Mouse (Mus musculus): ENCODE measurements around the gene Pten. TPM values are rescaled to one million over a fixed set of nuclear protein-coding genes. Genes with fewer than 3 reads are reported as not detected.
A peak's percentile ranks its signal among the peaks of the same experiment; 100 is the strongest.
"Not testable (repeated sequence)": the region's sequence is repeated elsewhere in the genome, so short reads cannot be mapped to it uniquely, and the experiment has no call there.

Pten gene
- total RNA-seq, 2 experiments from 2014 or later = 141 to 154 TPM

DNA sequence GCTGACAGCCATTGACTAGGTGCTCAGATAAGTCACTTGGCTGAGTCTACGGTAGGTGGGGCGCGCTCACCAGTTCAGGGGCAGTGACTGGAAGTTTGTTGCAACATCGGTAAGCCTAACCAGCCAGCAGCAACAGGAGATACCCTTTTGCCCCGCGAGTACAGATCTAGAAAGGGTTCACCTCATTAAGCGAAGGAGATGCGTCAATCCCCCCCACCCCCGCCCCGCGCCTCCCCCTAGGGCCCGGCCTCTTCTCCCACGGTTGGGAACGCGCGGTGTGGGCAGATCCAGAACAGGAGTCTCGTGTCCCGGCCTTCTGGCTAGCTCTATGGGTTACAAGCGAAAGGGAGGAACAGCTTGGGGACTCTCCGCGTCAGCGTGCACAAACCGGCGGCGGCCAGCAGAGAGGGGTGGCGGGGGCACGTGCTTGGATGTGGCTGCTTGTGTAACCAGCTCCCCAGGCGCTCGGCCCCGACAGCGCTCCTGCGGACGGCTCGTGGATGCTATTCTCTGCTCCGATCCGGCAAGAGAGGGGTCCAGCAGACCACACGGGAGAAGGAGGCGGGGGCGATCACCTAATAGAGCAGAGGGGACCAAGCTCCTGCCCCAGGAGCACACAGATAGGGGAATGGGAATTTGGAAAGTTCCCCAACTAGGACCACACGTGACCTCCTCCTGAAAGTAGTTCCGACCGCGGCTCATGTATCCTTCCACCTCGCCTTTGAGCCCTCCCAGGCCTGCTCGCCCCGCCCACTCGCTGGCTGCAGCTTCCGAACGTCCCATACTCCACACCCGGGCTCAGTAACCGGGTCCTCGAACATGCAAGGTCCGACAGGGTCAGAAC is 1.3 kb upstream of the Pten start:
- Histone ChIP-seq H3K27ac (peak overlapping the region; percentile 99), H3K4me3 (peak overlapping the region; percentile 94)
- DNase-seq (ENCODE audit: extremely low spot score in 1 of 2, low spot score in 2 of 2) = peak; percentile 94 to 96
- intact Hi-C loops (cut with DNase I) = loop anchor here (2.0 to 5.0 kb wide), 5 partner anchors 43 to 609 kb away; no protein-coding TSS in a partner anchor
- no peak; the same call in none of the 2 replicates for TF ChIP-seq CTCF (IDR thresholded peaks at IDR 0.05)

DNA sequence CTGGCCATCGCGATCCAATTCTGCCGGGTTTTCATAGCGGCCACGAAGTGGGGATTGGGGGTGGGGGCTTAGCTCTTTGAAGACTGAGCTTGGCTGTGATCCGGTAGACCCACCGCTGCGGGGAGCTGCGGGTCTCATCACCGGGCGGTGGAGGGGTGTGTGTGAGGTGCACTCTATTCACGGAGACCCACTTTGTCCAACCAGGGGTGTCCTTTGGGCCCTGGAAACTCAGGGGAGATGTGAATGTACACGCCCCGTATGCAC is 729 bp upstream of the Pten start:
- TF ChIP-seq CTCF (IDR thresholded peaks at IDR 0.05) = no peak
- peak overlapping the region; percentile 99 for H3K27ac ChIP-seq
- peak overlapping the region; percentile 94 for H3K4me3 ChIP-seq
- intact Hi-C loops (cut with DNase I) = loop anchor here (2.0 to 5.0 kb wide), 5 partner anchors 44 to 608 kb away; no protein-coding TSS in a partner anchor
- DNase-seq (ENCODE audit: extremely low spot score in 1 of 2, low spot score in 2 of 2) = no peak

DNA sequence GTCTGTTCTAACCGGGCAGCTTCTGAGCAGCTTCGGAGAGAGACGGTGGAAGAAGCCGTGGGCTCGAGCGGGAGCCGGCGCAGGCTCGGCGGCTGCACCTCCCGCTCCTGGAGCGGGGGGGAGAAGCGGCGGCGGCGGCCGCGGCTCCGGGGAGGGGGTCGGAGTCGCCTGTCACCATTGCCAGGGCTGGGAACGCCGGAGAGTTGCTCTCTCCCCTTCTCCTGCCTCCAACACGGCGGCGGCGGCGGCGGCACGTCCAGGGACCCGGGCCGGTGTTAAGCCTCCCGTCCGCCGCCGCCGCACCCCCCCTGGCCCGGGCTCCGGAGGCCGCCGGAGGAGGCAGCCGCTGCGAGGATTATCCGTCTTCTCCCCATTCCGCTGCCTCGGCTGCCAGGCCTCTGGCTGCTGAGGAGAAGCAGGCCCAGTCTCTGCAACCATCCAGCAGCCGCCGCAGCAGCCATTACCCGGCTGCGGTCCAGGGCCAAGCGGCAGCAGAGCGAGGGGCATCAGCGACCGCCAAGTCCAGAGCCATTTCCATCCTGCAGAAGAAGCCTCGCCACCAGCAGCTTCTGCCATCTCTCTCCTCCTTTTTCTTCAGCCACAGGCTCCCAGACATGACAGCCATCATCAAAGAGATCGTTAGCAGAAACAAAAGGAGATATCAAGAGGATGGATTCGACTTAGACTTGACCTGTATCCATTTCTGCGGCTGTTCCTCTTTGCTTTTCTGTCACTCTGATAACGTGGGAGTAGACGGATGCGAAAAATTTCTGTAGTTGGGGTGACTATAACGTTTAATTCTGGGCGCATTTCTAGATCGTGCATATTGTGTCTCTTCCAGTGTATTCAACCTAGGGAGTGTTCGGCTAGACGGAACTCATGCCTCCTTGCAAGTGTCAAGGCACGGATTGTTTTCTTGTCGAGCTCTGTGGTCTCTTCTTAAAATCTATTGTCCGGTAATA is 815 bp downstream of the Pten start:
- TF ChIP-seq CTCF (IDR thresholded peaks at IDR 0.05) = no peak
- Histone ChIP-seq H3K4me3 (peak overlapping the region; percentile 92), H3K27ac (peak overlapping the region; percentile 97)
- intact Hi-C loops (cut with DNase I) = loop anchor here (2.0 to 5.0 kb wide), 5 partner anchors 45 to 607 kb away; no protein-coding TSS in a partner anchor
- DNase-seq (ENCODE audit: extremely low spot score in 1 of 2, low spot score in 2 of 2) = peak; percentile 57 to 62

DNA sequence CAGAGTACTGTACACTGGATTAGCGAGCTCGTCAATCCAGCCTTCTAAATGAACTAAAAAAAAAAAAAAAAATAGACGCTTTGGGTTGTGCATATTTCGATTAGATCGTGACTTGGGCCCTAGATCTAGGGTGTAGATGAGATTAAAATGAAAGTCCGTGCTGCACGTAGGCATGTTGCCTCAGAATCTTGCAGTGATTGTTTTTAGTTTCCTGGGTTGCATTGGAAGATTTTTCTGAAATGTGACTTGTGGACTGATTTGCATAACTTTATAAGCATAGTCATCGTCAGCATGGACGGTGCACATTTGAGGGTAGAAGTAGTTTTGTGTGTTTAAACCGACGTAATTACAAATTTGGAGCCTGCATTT is 1.5 kb downstream of the Pten start:
- Histone ChIP-seq H3K27ac (peak overlapping the region; percentile 97), H3K4me3 (peak overlapping the region; percentile 92)
- intact Hi-C loops (cut with DNase I) = loop anchor here (5.0 kb wide), 1 partner anchor 344 kb away; no protein-coding TSS in a partner anchor
- DNase-seq (ENCODE audit: extremely low spot score in 1 of 2, low spot score in 2 of 2) = no peak
- TF ChIP-seq CTCF (IDR thresholded peaks at IDR 0.05) = no peak

DNA sequence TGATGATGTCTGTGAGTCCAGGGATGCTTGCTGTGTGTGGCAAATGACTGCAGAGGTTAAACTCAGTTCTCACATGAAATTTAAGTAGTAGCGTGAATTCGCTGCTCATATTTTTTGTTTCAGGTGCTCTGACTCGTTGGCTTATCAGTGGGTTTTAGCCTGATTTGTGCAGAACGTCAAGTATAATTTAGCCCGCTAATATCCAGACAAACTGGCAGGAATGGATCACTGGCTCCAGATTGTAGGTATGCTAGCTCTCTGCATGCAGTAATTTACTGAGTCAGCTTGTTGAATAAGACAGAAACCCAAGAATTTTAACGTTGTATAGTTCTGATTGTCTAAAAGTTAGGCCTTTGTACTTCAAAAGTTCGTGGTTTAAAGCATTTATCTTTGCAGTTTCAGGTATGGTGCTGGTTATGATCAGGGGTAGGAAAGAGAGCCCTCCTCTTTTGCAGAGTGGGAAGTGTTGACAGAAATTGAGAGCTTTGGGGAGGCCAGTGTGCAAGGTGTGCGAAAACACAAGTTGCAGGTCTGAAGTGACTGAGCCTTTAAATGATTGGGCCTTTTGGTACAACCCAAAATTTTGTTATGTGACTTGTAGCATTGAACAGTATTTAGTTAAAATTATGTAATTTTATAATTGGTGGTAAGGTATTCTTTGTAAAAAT is 2.2 kb downstream of the Pten start:
- no peak for DNase-seq (ENCODE audit: extremely low spot score in 1 of 2, low spot score in 2 of 2)
- Histone ChIP-seq H3K27ac (peak overlapping the region; percentile 97), H3K4me3 (peak overlapping the region; percentile 92)
- no peak for TF ChIP-seq CTCF (IDR thresholded peaks at IDR 0.05)
- intact Hi-C loops (cut with DNase I) = loop anchor here (5.0 kb wide), 1 partner anchor 343 kb away; no protein-coding TSS in a partner anchor

DNA sequence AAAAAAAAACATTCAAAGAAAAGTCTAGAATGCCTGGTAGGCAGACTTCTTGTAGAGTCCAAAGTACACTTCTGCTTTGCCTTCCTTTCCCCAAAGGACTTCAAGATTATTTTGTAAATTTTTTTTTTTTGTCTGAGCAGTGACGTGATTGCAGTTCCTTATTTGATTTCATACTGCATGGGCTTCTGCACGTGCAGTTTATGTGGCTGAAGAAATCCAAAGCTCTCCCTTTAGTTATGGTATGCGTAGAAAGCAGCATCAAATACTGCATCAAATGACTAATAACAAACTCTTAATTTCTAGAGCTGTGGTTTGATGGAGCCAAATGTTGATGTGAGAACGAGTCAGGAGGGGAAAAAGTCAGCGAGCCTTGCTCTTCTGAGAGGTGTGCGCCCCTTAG is 3.2 kb downstream of the Pten start:
- intact Hi-C loops (cut with DNase I) = no loop called here
- peak overlapping the region; percentile 92 for H3K4me3 ChIP-seq
- TF ChIP-seq CTCF (IDR thresholded peaks at IDR 0.05) = no peak
- H3K27ac ChIP-seq = no peak overlapping the region; the same call in 1 of the 2 replicates
- DNase-seq (ENCODE audit: extremely low spot score in 1 of 2, low spot score in 2 of 2) = no peak

DNA sequence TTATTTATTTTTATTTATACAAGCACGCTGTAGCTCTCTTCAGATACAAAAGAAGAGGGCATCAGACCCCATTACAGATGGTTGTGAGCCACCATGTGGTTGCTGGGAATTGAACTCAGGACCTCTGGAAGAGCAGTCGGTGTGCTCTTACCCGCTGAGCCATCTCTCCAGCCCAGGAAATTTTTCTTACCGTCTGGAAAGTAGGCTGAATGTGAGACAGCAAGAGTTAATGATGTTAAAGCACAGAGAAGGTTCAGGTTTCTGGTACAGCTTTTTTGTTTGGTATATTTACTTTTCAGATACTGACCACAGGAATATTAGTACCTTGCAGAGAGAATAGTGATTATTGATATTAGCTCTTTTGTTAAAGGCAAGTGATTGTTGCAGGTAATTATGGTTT is 3.9 kb downstream of the Pten start:
- intact Hi-C loops (cut with DNase I) = no loop called here
- H3K27ac ChIP-seq = no peak overlapping the region

DNA sequence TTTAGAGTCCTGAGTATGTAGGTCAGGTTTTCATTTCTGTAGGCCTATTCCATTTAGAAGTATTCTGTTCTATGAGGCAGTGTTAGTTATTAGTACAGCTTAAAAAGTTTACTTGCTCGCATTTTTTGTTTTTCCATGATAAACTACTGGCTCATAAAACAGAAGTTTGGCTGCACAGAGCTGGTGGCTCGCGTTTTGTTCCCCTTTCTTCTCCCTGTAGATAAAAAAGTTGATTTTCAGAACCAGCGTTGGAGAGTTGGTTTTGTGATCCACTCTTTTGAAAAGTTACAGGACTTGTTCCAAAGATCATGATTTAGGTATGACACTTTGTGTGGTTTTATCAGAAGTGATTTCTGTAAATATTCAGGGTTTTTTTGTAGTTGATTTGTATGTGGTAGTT is 5.2 kb downstream of the Pten start:
- no peak for TF ChIP-seq CTCF (IDR thresholded peaks at IDR 0.05)
- intact Hi-C loops (cut with DNase I) = no loop called here
- DNase-seq (ENCODE audit: extremely low spot score in 1 of 2, low spot score in 2 of 2) = no peak
- Histone ChIP-seq H3K4me3 (peak overlapping the region; percentile 92), H3K27ac (no peak overlapping the region)

More for the DNA sequence above, 3.9 kb downstream of the Pten start:
- H3K4me3 ChIP-seq = peak overlapping the region; percentile 92
- TF ChIP-seq CTCF (IDR thresholded peaks at IDR 0.05) = no peak
- DNase-seq (ENCODE audit: extremely low spot score in 1 of 2, low spot score in 2 of 2) = no peak

DNA sequence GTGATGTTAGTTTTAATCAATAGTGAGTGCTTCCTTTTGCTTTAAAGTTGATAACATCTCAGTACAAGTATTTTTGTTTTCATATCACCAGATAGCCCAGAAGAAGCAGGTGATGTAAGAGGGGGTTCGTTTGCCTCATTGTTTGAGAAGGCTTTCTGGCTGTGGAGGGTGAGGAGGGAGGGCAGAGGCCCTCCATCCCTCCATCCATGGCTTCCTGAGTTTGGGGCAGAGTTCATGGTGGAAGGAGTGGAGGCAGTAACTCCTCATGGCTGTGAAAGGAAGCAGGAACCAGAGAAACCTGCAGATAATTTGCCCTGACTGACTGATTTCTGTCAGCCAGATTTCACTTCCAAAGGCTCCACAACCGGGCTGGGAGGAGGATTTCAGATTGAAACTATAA is 21.1 kb downstream of the Pten start:
- Histone ChIP-seq H3K4me3 (no peak overlapping the region), H3K27ac (no peak overlapping the region)
- intact Hi-C loops (cut with DNase I) = no loop called here
- no peak for TF ChIP-seq CTCF (IDR thresholded peaks at IDR 0.05)
- no peak for DNase-seq (ENCODE audit: extremely low spot score in 1 of 2, low spot score in 2 of 2)

DNA sequence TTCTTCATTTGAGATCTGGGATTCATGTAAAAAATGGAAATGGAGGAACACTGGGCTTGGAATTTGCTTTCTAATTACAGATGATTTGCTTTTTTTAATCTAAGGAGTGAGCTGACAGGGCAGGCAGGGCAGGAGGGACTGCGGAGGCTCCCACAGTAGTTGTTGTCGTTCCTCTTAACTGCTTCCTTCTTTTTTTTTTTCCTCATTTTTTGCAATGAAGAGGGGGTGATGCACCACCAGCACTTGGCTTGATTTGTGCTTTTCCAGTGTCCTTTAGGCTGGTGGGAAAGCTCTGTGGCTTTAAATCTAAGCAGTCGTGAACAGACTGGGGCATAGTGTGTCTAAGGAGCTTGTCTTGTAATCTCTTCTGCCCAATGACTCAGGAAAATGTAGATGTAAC is 21.8 kb downstream of the Pten start:
- no peak for DNase-seq (ENCODE audit: extremely low spot score in 1 of 2, low spot score in 2 of 2)
- no peak overlapping the region for H3K4me3 ChIP-seq
- H3K27ac ChIP-seq = no peak overlapping the region
- intact Hi-C loops (cut with DNase I) = no loop called here
- no peak for TF ChIP-seq CTCF (IDR thresholded peaks at IDR 0.05)

DNA sequence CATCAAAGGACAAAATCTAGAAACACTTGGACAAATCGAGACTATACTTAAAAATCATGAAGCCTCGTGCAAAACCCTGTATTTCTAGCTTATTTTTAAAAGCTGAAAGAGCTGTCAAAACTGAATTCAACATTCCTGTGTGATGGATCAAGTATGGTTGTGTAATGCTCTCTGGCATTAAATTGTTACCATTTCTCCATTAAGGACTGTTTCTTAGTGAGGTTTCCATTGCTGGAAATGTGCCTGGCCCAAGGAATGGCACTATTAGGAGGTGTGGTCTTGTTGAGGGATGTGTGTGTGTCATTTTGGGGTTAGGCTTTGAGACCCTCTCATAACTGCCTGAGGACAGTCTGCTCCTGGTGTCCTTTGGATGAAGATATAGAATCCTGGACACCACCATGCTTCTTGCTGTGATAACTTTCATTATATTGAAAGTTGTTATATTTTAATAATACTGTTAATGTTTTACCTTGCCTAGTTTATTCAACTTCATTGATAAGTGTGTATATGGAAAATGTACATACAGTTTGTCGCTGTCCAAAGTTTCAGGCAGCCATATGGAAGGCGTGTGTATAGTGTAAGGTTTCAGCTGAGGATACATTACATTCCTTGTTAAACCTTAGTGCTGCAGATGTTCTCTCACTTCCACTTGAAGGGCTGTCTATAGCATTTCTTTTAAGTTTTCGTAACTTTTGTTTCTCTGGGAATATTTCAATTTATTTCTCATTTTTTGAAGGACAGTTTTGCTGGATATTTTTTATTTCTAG is 24.2 kb downstream of the Pten start:
- TF ChIP-seq CTCF (IDR thresholded peaks at IDR 0.05) = no peak
- intact Hi-C loops (cut with DNase I) = no loop called here

DNA sequence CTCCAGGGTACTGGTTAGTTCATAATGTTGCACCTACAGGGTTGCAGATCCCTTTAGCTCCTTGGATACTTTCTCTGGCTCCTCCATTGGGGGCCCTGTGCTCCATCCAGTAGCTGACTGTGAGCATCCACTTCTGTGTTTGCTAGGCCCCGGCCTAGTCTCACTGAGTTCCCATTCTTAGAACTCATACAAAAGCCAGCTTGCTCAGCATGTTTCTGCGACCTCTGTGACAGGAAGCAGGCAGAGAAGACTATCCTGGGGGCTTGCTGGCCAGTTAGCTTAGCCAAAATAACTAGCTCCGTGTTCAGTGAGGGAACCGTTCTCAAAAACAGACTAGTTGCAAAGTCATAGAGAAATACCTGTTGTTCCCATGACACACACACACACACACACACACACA is 30.1 kb downstream of the Pten start:
- H3K27ac ChIP-seq; H3K4me3 ChIP-seq; DNase-seq (ENCODE audit: extremely low spot score in 1 of 2, low spot score in 2 of 2); intact Hi-C loops (cut with DNase I): not testable (repeated sequence)

More for the DNA sequence above, 24.2 kb downstream of the Pten start:
- Histone ChIP-seq H3K27ac (no peak overlapping the region), H3K4me3 (no peak overlapping the region)
- no peak for DNase-seq (ENCODE audit: extremely low spot score in 1 of 2, low spot score in 2 of 2)

DNA sequence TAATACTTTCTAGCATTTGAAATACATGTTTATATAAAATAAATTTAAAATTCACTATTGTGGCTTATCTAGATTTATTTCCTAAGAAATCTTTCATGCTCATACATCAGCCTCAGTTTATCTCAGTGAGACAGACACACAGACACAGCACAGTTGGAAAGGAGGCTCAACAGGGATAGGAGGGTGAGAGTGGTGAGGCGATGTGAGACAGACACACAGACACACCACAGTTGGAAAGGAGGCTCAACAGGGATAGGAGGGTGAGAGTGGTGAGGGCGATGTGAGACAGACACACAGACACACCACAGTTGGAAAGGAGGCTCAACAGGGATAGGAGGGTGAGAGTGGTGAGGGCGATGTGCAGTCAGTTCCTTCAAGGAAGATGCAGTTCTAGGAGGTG is 30.7 kb downstream of the Pten start:
- intact Hi-C loops (cut with DNase I); DNase-seq (ENCODE audit: extremely low spot score in 1 of 2, low spot score in 2 of 2); H3K4me3 ChIP-seq; H3K27ac ChIP-seq: not testable (repeated sequence)

Measured in left cerebral cortex, adult 2 months (tissue).